Mouse (Mus musculus) liver, embryonic 13.5 days (tissue): ENCODE measurements around the gene Dpp3. TPM values are rescaled to one million over a fixed set of nuclear protein-coding genes. Genes with fewer than 3 reads are reported as not detected.
"Not testable (repeated sequence)": the region's sequence is repeated elsewhere in the genome, so short reads cannot be mapped to it uniquely, and the experiment has no call there.

ENCODE experiments used
- ATAC-seq: fragments of 200-750 bp; cut with Nextera tagmentation; 2 replicates; pipeline ENCODE4 v1.8.0; 2017; ENCODE audit warnings: low read depth, mild to moderate bottlenecking, moderate number of reproducible peaks, moderate library complexity
- DNase-seq: peaks from one replicate; pipeline ENCODE4 v3.0.0; 2022
- H3K27ac ChIP-seq: fragments of 300-500 bp; sonication (generic); 2 replicates; pipeline ENCODE4 v1.5.1; 2015; ENCODE audit warnings: moderate library complexity, mild to moderate bottlenecking, inconsistent platforms
- H3K27me3 ChIP-seq: fragments of 300-500 bp; sonication (generic); 2 replicates; pipeline ENCODE4 v1.6.1; 2015; ENCODE audit warnings: mild to moderate bottlenecking, inconsistent platforms
- H3K36me3 ChIP-seq: fragments of 300-500 bp; sonication (generic); 2 replicates; pipeline ENCODE4 v1.6.1; 2015; ENCODE audit warnings: mild to moderate bottlenecking, inconsistent platforms
- H3K4me1 ChIP-seq: fragments of 300-500 bp; sonication (generic); replicated peaks from 2 replicates; pipeline ENCODE4 v1.6.1; 2015; ENCODE audit warnings: inconsistent platforms
- H3K4me2 ChIP-seq: fragments of 300-500 bp; sonication (generic); 2 replicates; pipeline ENCODE4 v1.6.1; 2015; ENCODE audit warnings: inconsistent platforms, mild to moderate bottlenecking, moderate library complexity
- H3K4me3 ChIP-seq: fragments of 300-500 bp; sonication (generic); replicated peaks from 2 replicates; pipeline ENCODE4 v1.5.1; 2015; ENCODE audit warnings: mild to moderate bottlenecking, inconsistent platforms
- H3K9ac ChIP-seq: fragments of 300-500 bp; sonication (generic); 2 replicates; pipeline ENCODE4 v1.6.1; 2015; ENCODE audit warnings: mild to moderate bottlenecking, inconsistent platforms
- H3K9me3 ChIP-seq: fragments of 300-500 bp; sonication (generic); replicated peaks from 2 replicates; pipeline ENCODE4 v1.6.1; 2016; ENCODE audit warnings: inconsistent platforms
- WGBS: fragments of 180-500 bp; shearing (Covaris S2); methylation state at CpG from one replicate; pipeline ENCODE4 v1.1.7; 2015; ENCODE audit not compliant: insufficient replicate concordance; 5-methylcytosine and 5-hydroxymethylcytosine counted together
- polyA plus RNA-seq: library from polyadenylated mRNA; unstranded; fragments of >200 nt; fragmentation: Nextera tagmentation; extraction: Ambion mirVana; gene quantifications from 2 replicates; pipeline ENCODE4 v1.2.1, GENCODE M21; 2015

Gene Dpp3
- polyA plus RNA-seq, 1 experiment from 2014 or later = 59.5 TPM

DNA sequence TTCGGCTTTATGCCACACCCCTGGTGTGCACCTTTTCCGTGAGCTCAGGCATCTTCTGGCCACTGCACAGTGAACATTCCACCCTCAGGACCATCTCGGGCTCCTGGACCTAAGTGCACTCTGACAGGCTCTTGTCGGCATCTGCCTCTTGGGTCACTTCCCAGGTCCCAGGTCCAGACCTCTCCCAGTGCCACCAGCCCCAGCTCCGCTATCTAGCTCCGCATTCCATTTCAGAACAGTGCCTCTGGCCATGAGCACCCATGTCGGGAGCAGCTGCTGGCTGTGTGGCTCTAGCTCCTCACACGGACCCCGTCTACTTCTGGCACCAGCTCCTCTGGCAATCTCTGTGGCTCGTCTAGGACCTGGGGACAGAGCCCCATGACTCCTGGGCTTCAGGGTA lies 38.3 kb downstream of the Dpp3 start:
- Histone ChIP-seq H3K9ac (no peak overlapping the region), H3K27ac (0 out of 2 replicates have a peak overlapping the region, but pooled peaks have one; percentile 10), H3K36me3 (peaks cover 2% of the 10 kb centered on the region; the same call in 1 of the 2 replicates), H3K4me1 (peaks cover 34% of the 10 kb centered on the region), H3K9me3 (no peaks in the 10 kb centered on the region), H3K4me2 (no peak overlapping the region), H3K27me3 (no peaks in the 10 kb centered on the region), H3K4me3 (no peak overlapping the region)
- DNase-seq (no peak), ATAC-seq (no peak)
- 76% methylated on average over 10 of the region's 10 CpGs for WGBS

DNA sequence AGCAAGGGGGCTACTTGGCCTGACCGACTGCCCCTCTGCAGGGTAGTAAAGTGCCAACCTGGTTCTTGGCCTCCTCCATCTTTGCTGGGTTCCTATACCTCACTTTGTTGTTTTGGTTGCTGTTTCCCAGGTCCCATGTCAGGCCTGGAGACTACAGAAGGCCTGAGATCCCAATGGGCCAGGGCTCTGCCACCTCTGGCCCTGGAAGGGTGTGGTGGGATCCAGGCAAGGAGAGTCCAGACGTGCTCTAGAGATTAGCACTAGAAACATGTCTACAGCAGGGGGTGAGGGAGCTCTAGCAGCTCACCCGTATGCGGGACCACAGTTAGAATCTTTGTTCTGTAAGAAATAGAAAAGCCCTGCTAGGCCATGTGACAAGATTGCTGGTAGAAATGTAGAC lies 44.1 kb downstream of the Dpp3 start:
- peak; percentile 61 for DNase-seq
- peaks cover 58% of the 10 kb centered on the region for H3K4me1 ChIP-seq
- peak overlapping the region; percentile 78 for H3K27ac ChIP-seq
- 52% methylated on average over 4 of the region's 4 CpGs for WGBS
- H3K9ac ChIP-seq = peak overlapping the region; percentile 37
- ATAC-seq = peak; percentile 93
- no peaks in the 10 kb centered on the region for H3K9me3 ChIP-seq
- no peak overlapping the region for H3K4me3 ChIP-seq
- no peaks in the 10 kb centered on the region for H3K27me3 ChIP-seq
- H3K36me3 ChIP-seq = peaks cover 43% of the 10 kb centered on the region
- H3K4me2 ChIP-seq = peak overlapping the region; percentile 36

DNA sequence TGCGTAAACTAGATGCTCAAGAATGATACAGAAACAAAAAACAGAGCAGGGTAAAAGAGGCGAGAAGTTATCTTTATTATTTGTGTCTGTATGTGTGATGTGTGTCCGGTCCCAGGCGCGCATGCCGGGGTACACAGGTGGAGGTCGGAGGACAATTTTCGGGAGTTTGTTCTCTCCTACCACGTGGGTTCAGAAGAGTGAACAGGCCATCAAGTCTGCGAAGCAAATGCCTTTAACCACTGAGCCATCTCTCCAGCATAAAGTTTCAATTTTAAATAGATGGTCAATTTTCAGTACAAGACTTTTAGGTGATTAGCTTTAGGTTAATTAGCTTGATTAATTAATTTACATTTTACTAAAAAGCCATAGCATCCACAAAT lies 48.8 kb downstream of the Dpp3 start:
- H3K27ac ChIP-seq = peak overlapping the region; percentile 88
- WGBS = 41% methylated on average over 10 of the region's 10 CpGs

DNA sequence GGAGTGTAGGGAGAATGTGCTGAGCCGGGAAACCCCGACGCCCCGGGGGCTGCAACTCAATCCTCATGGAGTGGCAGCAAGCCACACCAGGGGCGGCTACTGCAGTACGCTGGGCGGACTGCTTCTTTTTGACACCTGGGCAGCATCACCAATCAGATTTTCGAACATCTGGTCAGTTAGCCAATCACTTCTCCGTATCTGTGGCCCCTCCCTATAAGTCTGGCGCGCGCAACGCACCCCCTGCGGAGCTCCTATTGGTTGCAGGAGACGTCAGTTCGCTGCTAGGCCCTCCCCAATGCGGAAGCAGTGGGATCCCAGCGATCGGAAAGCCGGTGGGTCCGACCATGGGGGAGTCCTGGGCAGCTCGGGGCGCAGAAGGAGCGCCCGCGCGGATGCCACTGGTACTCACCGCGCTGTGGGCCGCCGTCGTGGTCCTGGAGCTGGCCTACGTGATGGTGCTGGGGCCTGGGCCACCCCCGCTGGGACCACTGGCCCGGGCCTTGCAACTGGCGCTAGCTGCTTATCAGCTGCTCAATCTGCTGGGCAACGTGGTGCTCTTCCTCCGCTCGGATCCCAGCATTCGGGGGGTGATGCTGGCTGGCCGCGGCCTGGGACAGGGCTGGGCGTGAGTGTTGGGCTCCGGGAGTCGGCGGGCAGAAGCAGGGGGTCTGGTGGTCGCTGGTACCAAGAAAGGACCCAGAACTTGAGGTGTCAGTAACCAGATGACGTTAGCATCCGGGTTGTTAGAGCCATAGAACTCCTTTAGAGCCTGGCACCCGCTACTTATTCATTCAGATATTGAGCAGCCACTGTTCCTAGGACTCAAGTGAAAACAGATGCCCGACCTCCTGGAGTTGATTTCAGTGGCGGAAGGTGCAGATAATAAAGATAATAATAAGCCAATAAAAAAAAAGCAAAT lies 49.4 kb downstream of the Dpp3 start, which contains the start of gene Zdhhc24:
Gene Zdhhc24 (plus strand): TSS at position 264 of the 919 bp plus-strand sequence.
- H3K27me3 ChIP-seq = peaks cover 19% of the 10 kb centered on the region
- H3K27ac ChIP-seq = peak within 1 kb of the TSS; percentile 88
- H3K4me3 ChIP-seq = peak within 1 kb of the TSS; percentile 96
- ATAC-seq = peak; percentile 98
- peak within 1 kb of the TSS; percentile 96 for H3K9ac ChIP-seq
- no peaks in the 10 kb centered on the region for H3K9me3 ChIP-seq
- peaks cover 36% of the 10 kb centered on the region for H3K36me3 ChIP-seq
- H3K4me2 ChIP-seq = peak within 1 kb of the TSS; percentile 79
- under 1% methylated on average over 52 of the region's 52 CpGs for WGBS
- peak; percentile 96 for DNase-seq
- H3K4me1 ChIP-seq = peaks cover 62% of the 10 kb centered on the region

More for the DNA sequence above, 48.8 kb downstream of the Dpp3 start:
- peaks cover 69% of the 10 kb centered on the region for H3K4me1 ChIP-seq
- ATAC-seq = no peak
- no peak for DNase-seq
- peaks cover 36% of the 10 kb centered on the region for H3K36me3 ChIP-seq
- peak overlapping the region; percentile 96 for H3K4me3 ChIP-seq
- peak overlapping the region; percentile 79 for H3K4me2 ChIP-seq
- peak overlapping the region; percentile 96 for H3K9ac ChIP-seq
- H3K27me3 ChIP-seq = peaks cover 16% of the 10 kb centered on the region
- no peaks in the 10 kb centered on the region for H3K9me3 ChIP-seq

DNA sequence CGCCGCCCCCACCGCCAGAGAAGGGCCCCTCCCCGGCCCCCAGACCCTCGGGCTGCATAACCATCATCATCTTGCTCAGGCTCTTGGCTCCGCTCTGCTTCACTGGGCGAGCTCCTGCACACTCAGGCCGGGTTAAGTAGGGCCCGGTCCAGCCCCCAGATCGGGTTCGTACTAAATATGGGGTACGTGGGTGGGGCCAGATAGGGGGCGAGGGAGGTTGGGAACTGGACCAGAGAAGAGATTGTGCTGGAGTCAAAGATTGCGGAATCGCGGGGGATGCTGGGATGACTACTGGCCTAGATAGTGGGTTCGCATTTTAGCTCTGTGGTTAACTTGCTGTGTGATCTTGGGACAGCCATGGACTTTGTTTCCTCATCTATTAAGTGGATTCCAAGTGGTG lies 50.3 kb downstream of the Dpp3 start, which contains the start of gene Actn3:
Gene Actn3 (minus strand): TSS at position 125 of the 400 bp plus-strand sequence.
- ATAC-seq (no peak), DNase-seq (no peak)
- Histone ChIP-seq H3K4me3 (peak within 1 kb of the TSS; percentile 96), H3K9ac (peak within 1 kb of the TSS; percentile 96), H3K36me3 (peaks cover 29% of the 10 kb centered on the region), H3K27me3 (peaks cover 23% of the 10 kb centered on the region), H3K4me2 (peak within 1 kb of the TSS; percentile 79), H3K4me1 (peaks cover 54% of the 10 kb centered on the region), H3K9me3 (no peaks in the 10 kb centered on the region), H3K27ac (peak within 1 kb of the TSS; percentile 88)
- WGBS = 9% methylated on average over 17 of the region's 17 CpGs

DNA sequence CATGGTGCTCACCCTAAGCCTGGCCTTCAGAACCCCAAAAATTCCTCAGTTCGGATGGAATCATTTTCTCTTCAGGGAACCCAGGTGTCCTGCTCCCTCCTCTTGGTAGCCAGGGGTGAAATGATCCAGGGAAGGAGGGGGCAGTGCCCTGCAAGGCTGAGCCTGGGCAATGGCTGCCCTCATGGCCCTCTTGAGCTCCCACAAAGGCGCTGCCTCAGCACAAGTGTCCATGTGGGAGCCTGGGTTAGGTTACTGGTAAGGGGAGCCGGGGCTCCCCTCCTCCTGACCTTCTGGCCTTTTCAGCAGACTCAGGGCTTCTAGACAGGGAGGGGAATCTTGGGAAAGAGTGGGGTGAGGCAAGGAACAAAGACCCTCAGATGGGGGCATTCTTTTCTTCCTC lies 51.3 kb downstream of the Dpp3 start:
- Histone ChIP-seq H3K4me2 (no peak overlapping the region), H3K4me1 (peaks cover 45% of the 10 kb centered on the region), H3K27ac (no peak overlapping the region), H3K4me3 (no peak overlapping the region), H3K36me3 (peaks cover 19% of the 10 kb centered on the region), H3K9me3 (no peaks in the 10 kb centered on the region), H3K27me3 (peaks cover 30% of the 10 kb centered on the region), H3K9ac (peak overlapping the region; percentile 67; the same call in 1 of the 2 replicates)
- ATAC-seq = no peak
- WGBS = 61% methylated on average over 3 of the region's 3 CpGs
- DNase-seq = no peak

DNA sequence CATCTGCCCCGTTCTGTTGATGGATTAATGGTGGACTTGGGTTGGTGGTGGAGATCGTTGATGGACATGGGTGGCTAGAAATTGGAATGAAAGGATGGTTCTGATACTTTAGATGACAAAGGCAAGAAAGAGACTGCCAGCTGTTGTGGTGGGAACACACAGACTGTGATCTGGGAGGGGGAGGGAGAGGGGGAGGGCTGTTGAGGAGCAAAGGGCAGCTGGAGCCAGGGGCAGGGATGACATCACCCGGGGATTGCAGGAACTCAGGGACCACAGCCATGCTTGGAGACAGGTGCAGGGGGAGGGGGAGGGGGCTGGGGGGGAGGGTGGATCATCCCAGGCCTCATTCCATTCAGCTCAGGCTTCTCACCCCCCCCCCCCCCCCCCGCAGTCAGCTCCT lies 51.8 kb downstream of the Dpp3 start:
- Histone ChIP-seq H3K9ac (no peak overlapping the region), H3K4me2 (no peak overlapping the region), H3K36me3 (peaks cover 14% of the 10 kb centered on the region), H3K4me3 (no peak overlapping the region), H3K27me3 (peaks cover 32% of the 10 kb centered on the region), H3K9me3 (no peaks in the 10 kb centered on the region), H3K27ac (no peak overlapping the region), H3K4me1 (peaks cover 40% of the 10 kb centered on the region)
- no peak for DNase-seq
- ATAC-seq = no peak
- WGBS = 57% methylated on average over 4 of the region's 4 CpGs

DNA sequence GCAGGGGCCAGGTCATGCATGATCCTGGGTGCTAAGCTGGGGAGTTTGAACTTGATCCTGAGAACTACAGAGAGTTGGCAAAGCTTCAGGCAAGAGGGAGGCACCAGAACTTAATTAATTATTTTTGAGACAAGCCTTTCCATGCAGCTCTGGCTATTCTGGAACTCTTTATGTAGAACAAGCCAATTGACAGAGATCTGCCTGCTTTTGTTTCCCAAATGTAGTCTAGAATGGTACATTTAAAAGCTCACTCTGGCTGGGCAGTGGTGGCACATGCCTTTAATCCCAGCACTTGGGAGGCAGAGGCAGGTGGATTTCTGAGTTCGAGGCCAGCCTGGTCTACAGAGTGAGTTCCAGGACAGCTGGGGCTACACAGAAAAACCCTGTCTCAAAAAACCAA lies 53.5 kb downstream of the Dpp3 start:
- H3K27me3 ChIP-seq = peaks cover 35% of the 10 kb centered on the region
- H3K9ac ChIP-seq, ATAC-seq, DNase-seq, H3K4me2 ChIP-seq, H3K27ac ChIP-seq, H3K4me3 ChIP-seq, H3K9me3 ChIP-seq, H3K36me3 ChIP-seq: not testable (repeated sequence)
- 56% methylated on average over 1 of the region's 1 CpGs for WGBS
- peaks cover 31% of the 10 kb centered on the region for H3K4me1 ChIP-seq

DNA sequence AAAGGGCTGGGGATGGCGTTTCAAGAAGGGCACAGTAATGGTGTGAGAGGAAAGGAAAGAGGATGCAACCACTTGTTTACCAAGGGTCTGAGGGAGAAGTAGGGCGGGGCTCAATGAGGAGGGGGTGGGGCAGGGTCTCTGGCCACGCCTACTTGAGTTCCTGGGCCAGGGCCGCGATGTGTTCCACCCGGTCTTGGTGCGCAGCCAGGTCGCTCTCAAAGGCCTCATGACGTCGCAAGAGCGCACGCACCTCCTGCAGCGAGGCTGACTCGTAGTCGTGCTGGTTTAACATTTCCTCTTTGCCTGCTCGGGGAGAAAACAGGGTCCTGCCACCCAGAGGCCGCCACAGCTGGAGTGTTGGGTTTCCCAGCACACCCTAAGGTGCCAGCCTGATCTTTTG lies 62.9 kb downstream of the Dpp3 start:
- peak overlapping the region; percentile 37 for H3K4me2 ChIP-seq
- H3K4me3 ChIP-seq = no peak overlapping the region
- no peak for DNase-seq
- no peaks in the 10 kb centered on the region for H3K9me3 ChIP-seq
- H3K27me3 ChIP-seq = peaks cover 79% of the 10 kb centered on the region
- ATAC-seq = no peak
- 0 out of 2 replicates have a peak overlapping the region, but pooled peaks have one; percentile 26 for H3K9ac ChIP-seq
- 3% methylated on average over 17 of the region's 17 CpGs for WGBS
- H3K36me3 ChIP-seq = peaks cover 11% of the 10 kb centered on the region; the same call in 1 of the 2 replicates
- no peak overlapping the region for H3K27ac ChIP-seq
- H3K4me1 ChIP-seq = peaks cover 28% of the 10 kb centered on the region

DNA sequence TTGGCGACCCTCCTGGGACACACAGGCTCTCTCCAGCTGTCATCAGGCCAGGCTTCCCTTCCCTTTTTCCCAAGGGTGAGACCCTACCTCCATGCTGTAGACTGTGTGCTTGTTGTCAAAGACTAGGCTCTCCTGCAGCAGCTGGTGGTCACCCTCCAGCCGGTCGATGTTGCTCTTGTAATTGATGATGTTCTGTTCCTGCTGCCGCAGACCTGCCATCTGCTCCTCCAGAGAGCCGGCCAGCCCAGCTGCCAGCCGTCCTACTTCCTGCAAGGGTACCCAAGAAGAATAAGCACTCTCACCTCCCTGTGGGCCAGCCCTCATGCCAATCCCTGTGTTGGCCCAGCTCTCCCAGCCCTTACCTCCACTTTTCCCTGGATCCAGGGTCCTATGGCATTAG lies 65.0 kb downstream of the Dpp3 start:
- WGBS = 67% methylated on average over 6 of the region's 6 CpGs
- Histone ChIP-seq H3K27ac (no peak overlapping the region), H3K27me3 (peaks cover 67% of the 10 kb centered on the region), H3K9me3 (no peaks in the 10 kb centered on the region), H3K4me1 (peaks cover 41% of the 10 kb centered on the region), H3K36me3 (peaks cover 11% of the 10 kb centered on the region; the same call in 1 of the 2 replicates), H3K4me2 (no peak overlapping the region), H3K4me3 (no peak overlapping the region), H3K9ac (no peak overlapping the region)
- no peak for ATAC-seq
- no peak for DNase-seq

DNA sequence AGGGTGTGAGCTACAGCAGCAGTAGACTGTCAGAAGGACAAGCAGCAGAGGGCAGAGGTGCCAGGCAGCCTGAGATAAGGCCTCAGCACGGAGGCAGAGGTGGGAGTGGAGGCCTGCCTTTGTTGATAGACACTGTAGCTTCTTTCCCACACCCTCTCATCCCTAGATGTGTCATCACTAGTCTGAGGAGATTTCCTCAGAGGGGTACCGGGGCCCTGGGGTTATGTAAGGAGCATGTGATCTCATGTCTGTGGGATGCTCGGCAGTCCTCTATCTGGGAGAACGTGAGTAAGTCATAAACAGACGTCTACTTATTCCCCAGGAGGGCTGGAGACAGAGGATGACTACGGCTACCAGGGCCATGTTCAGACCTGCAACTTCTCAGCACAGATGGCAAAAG lies 69.0 kb downstream of the Dpp3 start:
- DNase-seq (peak; percentile 84), ATAC-seq (peak; percentile 99)
- H3K27me3 ChIP-seq = peaks cover 63% of the 10 kb centered on the region
- peak overlapping the region; percentile 96 for H3K27ac ChIP-seq
- WGBS = 31% methylated on average over 6 of the region's 6 CpGs
- peak overlapping the region; percentile 51 for H3K4me3 ChIP-seq
- peaks cover 11% of the 10 kb centered on the region; the same call in 1 of the 2 replicates for H3K36me3 ChIP-seq
- H3K9me3 ChIP-seq = no peaks in the 10 kb centered on the region
- peak overlapping the region; percentile 71 for H3K4me2 ChIP-seq
- H3K4me1 ChIP-seq = peaks cover 68% of the 10 kb centered on the region
- peak overlapping the region; percentile 69 for H3K9ac ChIP-seq
